Mouse (Mus musculus) layer of hippocampus, adult 2 months (tissue): ENCODE results near the gene Prr5. TPM values are rescaled to one million over a fixed set of nuclear protein-coding genes. Genes with fewer than 3 reads are reported as not detected.

Experiments
- DNase-seq, 2 experiments: peaks; one replicate each; pipeline ENCODE4 v3.0.0; 2022; ENCODE audit warnings: low spot score in 2 of 2
- H3K27ac ChIP-seq: fragments of 200-600 bp; 2 replicates; pipeline ENCODE4 v1.8.1; 2022
- H3K4me3 ChIP-seq: fragments of 200-600 bp; 2 replicates; pipeline ENCODE4 v1.8.1; 2022; ENCODE audit warnings: mild to moderate bottlenecking
- CTCF ChIP-seq: fragments of 200-600 bp; conservative IDR thresholded peaks from 2 replicates; pipeline ENCODE4 v1.8.1; 2022; ENCODE audit warnings: antibody characterized with exemption, mild to moderate bottlenecking, moderate library complexity
- total RNA-seq, 2 experiments: library from RNA; stranded (reverse); gene quantifications; 2 replicates each; pipeline ENCODE4 v1.2.3; 2021

Prr5 gene
- total RNA-seq, 2 experiments from 2014 or later, result 15.5 to 16.9 TPM

GRCm38 (mm10) chr15:84674329-84675067 is 5.1 kb downstream of the Prr5 start:
- peak; percentile 77 for TF ChIP-seq CTCF
- no peak overlapping the region for H3K27ac ChIP-seq
- DNase-seq, result no peak
- H3K4me3 ChIP-seq, result no peak overlapping the region

GRCm38 (mm10) chr15:84675317-84675716 is 5.9 kb downstream of the Prr5 start:
- no peak overlapping the region for H3K4me3 ChIP-seq
- H3K27ac ChIP-seq, result no peak overlapping the region
- no peak for DNase-seq
- TF ChIP-seq CTCF, result no peak

GRCm38 (mm10) chr15:84677943-84678342 is 8.5 kb downstream of the Prr5 start:
- DNase-seq, result no peak
- Histone ChIP-seq H3K4me3 (no peak overlapping the region), H3K27ac (no peak overlapping the region)
- no peak for TF ChIP-seq CTCF

- no peak for DNase-seq
- Histone ChIP-seq H3K4me3 (no peak overlapping the region), H3K27ac (no peak overlapping the region)
- peak; percentile 72 for TF ChIP-seq CTCF
Measured at GRCm38 (mm10) chr15:84679090-84679489, 9.7 kb downstream of the Prr5 start.

GRCm38 (mm10) chr15:84679794-84680193 is 10.4 kb downstream of the Prr5 start:
- H3K4me3 ChIP-seq, result no peak overlapping the region
- TF ChIP-seq CTCF, result no peak
- no peak for DNase-seq
- H3K27ac ChIP-seq, result no peak overlapping the region

GRCm38 (mm10) chr15:84680545-84681454 is 11.4 kb downstream of the Prr5 start:
- H3K27ac ChIP-seq, result no peak overlapping the region
- no peak for TF ChIP-seq CTCF
- DNase-seq, result peak in 1 of 2 experiments; percentile 68
- H3K4me3 ChIP-seq, result peak overlapping the region; percentile 57

GRCm38 (mm10) chr15:84681455-84682193 is 12.2 kb downstream of the Prr5 start:
- no peak overlapping the region for H3K27ac ChIP-seq
- peak; percentile 20; the same call in 1 of the 2 replicates for TF ChIP-seq CTCF
- H3K4me3 ChIP-seq, result peak overlapping the region; percentile 57
- DNase-seq, result no peak

GRCm38 (mm10) chr15:84682206-84682605 is 12.8 kb downstream of the Prr5 start:
- Histone ChIP-seq H3K4me3 (no peak overlapping the region), H3K27ac (no peak overlapping the region)
- TF ChIP-seq CTCF, result no peak
- DNase-seq, result no peak

- Histone ChIP-seq H3K4me3 (no peak overlapping the region), H3K27ac (no peak overlapping the region)
- TF ChIP-seq CTCF, result no peak
- DNase-seq, result no peak
Measured at GRCm38 (mm10) chr15:84682821-84683220, 13.4 kb downstream of the Prr5 start.

GRCm38 (mm10) chr15:84684520-84684919 is 15.1 kb downstream of the Prr5 start:
- H3K27ac ChIP-seq, result no peak overlapping the region
- no peak for TF ChIP-seq CTCF
- DNase-seq, result no peak

GRCm38 (mm10) chr15:84685417-84685816 is 16.0 kb downstream of the Prr5 start:
- no peak for DNase-seq
- H3K27ac ChIP-seq, result no peak overlapping the region
- TF ChIP-seq CTCF, result no peak
- no peak overlapping the region for H3K4me3 ChIP-seq

More at GRCm38 (mm10) chr15:84684520-84684919, 15.1 kb downstream of the Prr5 start:
- no peak overlapping the region for H3K4me3 ChIP-seq

- no peak overlapping the region for H3K27ac ChIP-seq
- DNase-seq, result no peak
- no peak for TF ChIP-seq CTCF
- no peak overlapping the region for H3K4me3 ChIP-seq
Measured at GRCm38 (mm10) chr15:84687904-84688303, 18.5 kb downstream of the Prr5 start.

GRCm38 (mm10) chr15:84689356-84689755 is 19.9 kb downstream of the Prr5 start:
- Histone ChIP-seq H3K4me3 (no peak overlapping the region), H3K27ac (no peak overlapping the region)
- no peak for TF ChIP-seq CTCF
- DNase-seq, result no peak
